Mouse (Mus musculus): Measurements from ENCODE around the gene Ift22.

- TF ChIP-seq CTCF (IDR thresholded peaks at IDR 0.05; ENCODE audit: control insufficient read depth, insufficient read depth, insufficient replicate concordance, low read depth, low read length) (no peak), POLR2A (IDR thresholded peaks at IDR 0.05; ENCODE audit: control insufficient read depth, low read depth, low read length) (no peak)
Measured at GRCm38 (mm10) chr5:136861191-136861940, 46.6 kb upstream of the Ift22 start.
